Mouse (Mus musculus) erythroblast, embryonic 14.5 days (primary cell): ENCODE measurements around the gene Ttc7.

Experiments
- GATA1 ChIP-seq: IDR thresholded peaks from 2 replicates; pipeline ENCODE4 v1.6.1; 2012; ENCODE audit warnings: low read length, inconsistent platforms, mixed read lengths
- TAL1 ChIP-seq: IDR thresholded peaks from 3 replicates; pipeline ENCODE4 v1.6.1; 2012; ENCODE audit warnings: low read length, inconsistent platforms, mixed read lengths

GRCm38 (mm10) chr17:87291782-87292181, 9.1 kb downstream of the Ttc7 start:
- TF ChIP-seq GATA1, result no peak
- TF ChIP-seq TAL1, result no peak
